Mouse (Mus musculus): ENCODE results near the gene Tead2. TPM values are rescaled to one million over a fixed set of nuclear protein-coding genes. Genes with fewer than 3 reads are reported as not detected.
"Not testable (repeated sequence)": the region's sequence is repeated elsewhere in the genome, so short reads cannot be mapped to it uniquely, and the experiment has no call there.

The Tead2 gene
- total RNA-seq, 4 experiments from 2014 or later = 10.7 to 14.1 (median 12.0) TPM

DNA sequence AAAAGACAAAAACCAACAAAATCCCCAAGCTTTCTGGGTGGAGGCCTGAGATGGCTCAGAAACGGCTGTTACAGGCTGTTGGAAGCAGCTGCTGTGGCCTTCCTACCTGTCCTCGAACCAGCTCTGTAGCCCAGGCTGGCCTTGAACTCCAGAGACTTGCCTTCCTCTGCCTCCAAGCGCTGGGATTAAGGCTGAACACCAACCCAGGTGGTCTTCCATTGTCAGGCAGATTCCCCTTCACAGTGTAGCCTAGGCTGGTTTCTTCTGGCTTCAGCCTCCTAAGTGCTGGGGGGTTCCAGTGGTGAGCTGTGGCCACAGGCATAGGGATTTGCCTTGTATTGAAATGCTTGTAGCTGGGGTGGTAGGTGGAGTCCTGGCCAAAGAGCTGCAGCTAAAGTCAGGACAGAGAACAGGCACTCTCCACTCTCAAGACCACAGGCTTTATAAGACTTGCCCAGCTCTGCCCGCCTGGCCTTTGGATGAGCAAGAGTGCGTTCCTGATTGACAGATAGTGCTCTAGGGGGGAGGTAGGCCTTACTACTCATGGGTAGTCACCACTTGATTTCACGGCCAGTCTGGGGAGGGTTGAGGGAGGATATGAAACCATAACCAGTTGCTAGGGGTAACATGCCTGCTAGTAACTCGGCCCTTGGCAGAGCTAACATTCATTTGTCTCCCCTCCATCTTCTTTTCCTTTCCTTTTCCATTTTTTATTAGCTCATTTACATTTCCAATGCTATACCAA, 14.1 kb downstream of the Tead2 start:
- no peak for DNase-seq

DNA sequence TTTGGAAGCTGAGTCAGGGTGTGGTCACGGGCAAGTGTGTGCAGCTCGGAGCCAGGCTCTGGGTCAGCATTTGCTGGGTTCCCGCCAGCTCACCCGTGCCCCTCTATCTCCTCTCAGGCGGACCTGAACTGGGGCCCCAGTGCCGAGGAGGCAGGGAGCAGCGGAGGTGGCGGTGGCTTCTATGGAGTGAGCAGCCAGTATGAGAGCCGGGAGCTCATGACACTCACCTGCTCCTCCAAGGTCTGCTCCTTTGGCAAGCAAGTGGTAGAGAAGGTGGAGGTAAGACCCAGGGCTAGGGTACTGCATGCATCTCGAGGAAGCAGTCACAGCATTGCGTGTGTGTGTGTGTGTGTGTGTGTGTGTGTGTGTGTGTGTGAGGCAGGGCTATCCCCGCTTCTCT, 15.6 kb downstream of the Tead2 start:
- no peak for DNase-seq

DNA sequence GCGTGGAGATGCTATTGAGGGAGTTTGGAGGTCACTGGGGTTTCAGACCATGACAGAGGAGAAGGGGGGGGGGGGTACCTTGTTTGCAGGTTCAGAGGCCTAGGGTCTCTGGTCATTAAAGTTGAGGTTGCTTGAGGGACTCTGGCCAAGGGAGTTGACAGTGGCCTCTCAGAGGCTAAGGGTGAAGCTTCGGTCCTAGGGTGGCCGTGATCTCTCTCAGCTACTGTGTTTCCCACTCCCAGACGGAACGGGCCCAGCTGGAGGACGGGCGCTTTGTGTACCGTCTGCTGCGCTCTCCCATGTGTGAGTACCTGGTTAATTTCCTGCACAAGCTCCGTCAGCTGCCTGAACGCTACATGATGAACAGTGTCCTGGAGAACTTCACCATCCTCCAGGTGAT, 16.4 kb downstream of the Tead2 start:
- no peak for DNase-seq

DNA sequence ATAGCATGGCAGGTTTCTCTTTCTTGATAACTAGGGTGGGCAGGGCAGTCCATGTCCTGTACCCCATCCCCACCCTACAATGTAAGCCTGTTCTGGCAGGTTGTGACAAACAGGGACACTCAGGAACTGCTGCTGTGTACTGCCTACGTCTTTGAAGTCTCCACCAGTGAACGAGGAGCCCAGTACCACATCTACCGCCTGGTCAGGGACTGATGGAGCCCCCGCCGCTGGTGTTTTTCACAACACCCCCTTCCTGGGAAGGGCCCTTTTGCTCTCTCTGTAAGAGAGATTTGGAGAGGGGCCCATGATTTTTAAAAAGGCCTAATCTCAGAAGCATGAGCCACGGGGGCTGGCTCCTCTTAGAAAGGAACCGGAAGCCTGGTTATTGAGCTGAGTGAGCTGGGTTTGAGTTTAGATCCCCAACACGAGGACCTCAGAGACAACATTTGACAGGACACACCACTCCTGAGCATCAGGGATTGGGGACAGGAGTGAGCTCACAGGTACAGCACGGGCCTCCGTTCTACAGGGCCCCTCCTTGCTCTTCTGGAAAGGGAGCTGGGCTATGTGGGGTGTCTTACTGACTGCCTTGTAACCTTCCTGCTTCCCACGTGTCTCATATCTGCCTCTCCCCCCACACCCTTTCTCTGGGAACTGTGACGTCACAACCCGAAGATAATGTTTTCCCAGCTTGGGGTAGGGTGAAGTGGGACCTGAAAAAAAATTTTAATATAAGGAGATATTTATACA, 17.3 kb downstream of the Tead2 start:
- DNase-seq = no peak

DNA sequence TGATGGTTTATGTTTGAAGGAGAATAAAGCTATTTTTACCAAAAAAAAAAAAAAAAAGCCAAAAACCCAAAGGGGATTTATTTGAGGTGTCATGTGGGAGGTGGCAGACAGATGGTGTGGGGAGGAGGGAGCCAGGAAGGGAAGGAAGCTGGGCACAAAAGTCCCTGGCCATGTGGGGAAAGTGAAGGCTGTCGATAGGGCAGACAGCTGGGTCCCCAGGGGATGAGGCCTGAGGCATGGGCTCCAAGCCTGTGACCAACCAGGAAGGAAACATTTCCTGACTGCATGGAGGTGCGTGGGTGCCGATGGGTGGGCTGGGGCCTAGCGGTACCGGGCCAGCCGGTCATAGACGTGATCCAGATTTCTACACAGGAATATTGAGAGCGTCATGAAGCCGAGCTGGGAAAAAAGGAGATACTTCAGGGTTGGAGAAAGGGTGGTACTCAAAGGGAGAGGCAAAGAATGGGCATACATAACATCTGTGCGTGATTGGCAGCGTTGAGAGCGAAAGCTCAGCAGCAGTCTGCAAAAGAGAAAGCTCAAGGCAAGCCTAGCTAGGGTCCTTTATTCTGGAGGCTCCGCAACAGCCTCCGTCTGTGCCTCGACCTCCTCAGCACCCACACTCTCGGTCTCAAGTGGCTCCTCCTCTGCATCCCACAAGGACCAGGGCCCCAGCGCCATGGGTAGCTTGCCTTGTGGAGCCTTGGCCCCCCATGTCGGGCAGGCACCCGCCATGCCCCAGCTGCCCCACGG, 18.2 kb downstream of the Tead2 start:
- no peak for DNase-seq

DNA sequence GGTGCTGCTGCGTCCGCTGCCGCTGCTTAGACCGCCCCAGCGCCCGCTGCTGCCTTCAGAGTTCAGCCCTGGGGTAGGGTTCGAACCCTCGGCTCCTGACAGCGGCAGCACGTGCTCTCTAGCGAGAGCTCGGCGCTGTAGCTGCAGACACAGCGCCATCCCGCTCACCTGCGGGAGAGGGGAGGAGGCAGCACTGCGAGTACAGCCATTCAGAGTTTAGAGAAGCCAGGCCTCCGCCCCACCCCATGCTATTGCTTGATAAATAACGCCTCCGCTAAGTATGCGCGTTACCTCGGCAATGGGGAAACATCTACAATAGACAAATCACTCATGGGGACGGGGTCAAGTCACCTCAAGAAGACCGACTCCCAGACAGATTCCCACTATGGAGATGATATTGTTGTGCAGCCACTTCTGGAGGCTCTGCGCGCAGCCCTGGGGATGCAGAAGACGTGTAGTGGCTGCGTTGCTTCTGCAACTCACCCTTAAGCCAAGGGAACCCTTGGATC, 18.8 kb downstream of the Tead2 start:
- DNase-seq = no peak

DNA sequence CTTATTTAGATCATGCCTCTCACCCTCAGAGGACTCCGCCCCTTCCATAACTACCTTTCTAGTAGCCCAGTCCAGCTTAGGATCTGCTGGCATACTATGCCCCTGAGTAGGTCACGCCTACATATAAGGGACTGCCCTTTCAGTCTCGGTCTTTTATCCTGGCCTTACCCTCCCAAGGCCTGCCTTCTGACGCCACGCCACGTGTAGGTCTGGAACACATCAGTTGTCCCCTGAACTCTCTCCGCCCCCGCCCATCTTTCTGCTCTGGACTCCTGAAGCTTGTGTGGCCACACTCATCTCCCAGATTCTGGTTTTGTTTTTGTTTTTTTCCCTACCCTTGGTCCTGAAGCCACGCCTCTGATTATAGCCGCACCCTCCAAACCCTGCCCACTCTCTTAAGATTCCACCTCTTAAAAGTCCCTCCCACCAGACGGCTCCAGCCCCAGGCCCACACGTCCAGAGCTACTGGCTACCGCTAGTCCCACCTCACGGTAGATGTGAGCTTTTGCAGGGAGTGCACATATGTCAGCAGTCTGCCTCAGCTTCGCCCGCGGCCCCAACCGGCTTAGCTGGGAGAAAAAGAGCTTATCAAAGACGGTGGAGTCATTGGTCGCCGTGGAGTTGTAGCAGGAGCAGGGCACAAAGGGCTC, 19.5 kb downstream of the Tead2 start:
- DNase-seq = no peak

DNA sequence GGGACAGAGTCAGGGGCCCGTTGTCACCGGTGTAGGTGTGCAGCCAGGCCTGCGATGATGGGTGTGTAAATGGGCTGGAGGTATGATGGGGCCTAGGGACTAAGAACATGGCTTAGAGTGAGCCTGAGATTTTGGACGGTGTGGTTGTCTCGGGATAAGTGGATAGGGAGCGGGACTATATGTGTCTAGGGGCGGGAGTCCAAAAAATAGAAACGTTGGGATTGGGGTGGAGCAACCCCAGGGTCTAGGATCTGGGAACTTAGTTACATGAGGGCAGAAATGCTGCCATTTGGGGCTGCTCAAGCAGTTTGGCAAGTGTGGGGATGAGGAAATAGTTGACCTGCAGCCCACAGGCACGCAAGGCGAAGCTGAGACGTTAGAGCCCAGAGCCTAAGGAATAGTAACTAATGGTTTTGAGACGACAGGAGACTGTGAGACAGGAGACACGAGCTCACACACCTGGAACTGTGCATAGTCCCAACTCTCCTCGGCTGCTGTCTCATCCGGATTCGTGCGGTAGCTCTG, 20.2 kb downstream of the Tead2 start:
- no peak for DNase-seq

DNA sequence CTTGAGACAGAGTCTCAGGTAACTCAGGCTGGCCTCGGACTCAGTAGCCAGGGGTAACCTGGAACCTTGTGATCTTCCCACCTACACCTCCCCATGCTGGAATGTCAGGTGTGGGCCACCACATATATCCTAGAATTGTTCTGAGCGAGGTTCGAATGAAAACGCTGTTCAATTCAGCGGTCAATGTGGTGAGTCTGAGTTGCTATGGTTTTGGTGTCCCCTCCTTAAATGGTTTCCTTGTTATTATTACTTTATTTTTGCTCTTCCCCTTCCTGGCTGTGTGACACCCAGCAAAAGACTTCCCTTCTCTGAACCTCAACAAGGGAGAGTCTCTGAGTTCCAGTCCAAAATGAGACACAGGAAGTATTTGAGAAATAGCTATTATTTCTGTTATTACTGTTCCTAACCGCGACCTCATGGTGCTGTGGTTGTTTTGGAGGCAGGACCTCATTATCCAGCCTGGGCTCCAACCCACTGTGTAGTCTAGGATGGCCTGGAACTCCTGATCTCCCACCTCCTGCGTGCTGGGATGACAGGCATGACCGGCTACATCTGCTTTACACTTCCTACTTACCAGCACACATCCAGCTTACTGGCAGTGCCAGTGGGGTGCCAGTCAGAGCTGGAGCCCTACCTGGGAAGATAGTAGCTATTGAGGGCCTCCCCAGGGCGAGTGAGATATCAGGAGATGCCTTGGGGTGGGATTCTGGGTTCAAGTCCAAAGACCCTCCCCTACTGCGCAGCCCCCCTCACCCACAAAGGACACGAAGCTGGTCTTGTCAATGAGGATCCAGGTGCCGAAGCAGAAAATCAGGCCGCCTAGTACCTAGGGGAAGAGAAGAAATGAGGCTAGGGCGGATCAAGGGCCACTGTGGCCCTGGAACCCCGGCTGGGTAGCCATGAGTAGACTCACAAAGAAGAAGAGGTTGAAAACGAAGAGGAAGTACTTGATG, 22.5 kb downstream of the Tead2 start:
- DNase-seq = no peak

DNA sequence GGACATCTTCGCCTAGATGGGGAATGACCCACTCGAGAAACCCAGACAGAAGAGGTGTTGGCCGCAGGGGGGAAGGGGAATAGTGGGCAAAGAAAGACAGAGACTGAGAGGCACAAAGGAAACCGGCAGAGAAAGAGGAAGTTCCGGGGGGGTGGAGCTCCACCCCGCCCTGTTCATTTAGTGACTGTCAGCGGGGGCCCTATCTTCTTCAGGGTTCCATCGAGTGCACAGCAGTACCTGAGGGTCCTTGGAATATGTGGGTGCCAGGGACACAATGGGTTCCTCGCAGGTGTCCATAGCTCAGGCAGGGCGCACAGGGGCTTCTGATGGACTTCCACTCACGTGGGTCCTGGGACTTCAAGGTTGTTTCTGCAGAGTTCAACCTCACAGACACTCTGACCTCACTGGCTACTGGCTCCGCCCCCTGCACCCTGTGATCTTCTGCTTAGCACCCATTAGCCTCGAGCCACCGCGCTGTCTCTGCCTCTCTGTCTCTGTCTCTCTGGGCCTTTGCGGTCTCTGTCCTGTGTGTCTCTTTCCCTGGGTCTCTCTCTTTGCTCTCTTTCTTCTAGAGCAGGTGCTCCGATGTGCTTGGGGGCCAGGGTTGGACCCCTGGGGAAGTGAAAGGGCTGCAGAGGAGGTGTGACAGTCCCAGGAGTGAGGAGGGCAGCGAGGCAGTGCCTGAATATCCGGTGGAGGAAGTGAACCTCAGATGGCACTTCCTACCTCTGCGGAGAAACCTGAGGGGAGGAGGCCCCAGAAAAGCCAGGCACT, 23.4 kb downstream of the Tead2 start, which contains the start of gene Cd37:
Gene Cd37, minus strand, starts transcription at position 393 of the 774 bp plus-strand sequence.
- DNase-seq = no peak

DNA sequence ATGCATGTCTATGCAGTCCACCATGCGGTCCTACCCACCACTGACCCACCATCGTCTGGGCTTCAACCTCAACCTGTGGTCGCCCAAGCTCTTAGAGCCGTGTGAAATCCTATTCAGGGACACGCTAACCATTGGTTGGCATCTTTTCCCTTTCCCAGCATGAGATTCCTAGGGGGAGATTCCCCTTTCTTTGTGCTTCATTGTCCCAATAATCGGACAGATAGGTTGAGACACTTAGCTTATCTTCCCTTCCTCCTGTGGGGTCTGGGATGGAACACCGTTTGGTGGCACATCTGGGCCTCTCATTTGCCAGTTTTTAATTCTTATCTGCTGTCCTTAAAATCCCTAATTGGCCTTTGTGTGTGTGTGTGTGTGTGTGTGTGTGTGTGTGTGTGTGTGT, 24.6 kb downstream of the Tead2 start:
- DNase-seq = no peak

DNA sequence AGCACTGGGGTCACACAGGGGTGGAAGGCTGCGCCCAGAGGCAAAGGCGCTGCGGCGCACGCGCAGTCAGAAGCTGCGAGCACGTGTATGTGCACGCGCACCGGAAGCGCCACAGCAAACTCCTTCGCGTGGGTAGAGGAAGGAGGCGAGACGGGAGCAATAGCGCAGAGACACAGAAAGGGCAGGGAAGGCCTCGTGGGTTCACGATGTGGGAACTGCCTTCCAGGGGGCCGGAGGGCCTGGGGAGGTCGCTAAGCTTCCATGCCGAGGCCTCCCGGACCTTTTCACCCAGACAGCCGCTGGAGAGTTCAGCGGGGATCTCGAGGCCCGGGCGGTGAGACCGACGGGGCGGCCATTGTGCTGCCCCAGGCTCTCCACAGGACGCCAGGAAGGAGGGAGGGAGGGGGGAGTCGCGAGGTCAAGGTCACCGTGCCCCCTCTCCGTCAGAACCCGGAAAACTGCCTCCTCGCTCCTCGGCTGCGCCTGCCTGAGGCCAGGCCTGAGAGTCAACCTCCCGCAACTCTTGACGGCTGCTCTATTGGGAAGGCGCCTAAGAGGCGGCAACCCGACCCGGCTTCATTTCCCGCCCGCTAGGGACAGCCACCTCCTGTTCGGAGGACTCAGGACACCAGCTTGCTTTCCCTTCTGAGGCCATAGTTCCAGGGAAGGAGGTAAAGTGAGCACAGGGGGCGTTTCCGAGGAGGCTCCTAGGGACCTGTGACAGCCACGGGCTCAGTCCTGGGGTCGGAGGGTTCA, 25.3 kb downstream of the Tead2 start, which contains the start of gene Slc6a16:
Gene Slc6a16, plus strand, starts transcription at position 453 of the 756 bp plus-strand sequence.
- no peak for DNase-seq

DNA sequence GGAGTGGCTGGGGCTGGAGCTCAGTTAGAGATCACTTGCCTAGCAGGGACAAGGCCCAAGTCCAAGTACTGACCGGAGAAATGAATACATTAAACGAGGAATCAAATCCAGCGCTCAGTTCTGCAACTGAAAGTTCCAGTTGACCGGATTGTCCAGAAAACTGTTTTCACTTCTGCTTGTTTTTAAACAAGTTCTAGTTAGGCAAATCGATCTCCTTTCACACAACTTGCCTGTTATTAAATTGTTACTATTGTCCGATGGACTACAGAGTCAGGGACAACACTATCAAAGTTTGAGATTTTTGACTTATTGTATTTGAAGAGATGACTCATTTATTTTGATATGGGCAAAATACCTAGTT, 25.8 kb downstream of the Tead2 start:
- no peak for DNase-seq

DNA sequence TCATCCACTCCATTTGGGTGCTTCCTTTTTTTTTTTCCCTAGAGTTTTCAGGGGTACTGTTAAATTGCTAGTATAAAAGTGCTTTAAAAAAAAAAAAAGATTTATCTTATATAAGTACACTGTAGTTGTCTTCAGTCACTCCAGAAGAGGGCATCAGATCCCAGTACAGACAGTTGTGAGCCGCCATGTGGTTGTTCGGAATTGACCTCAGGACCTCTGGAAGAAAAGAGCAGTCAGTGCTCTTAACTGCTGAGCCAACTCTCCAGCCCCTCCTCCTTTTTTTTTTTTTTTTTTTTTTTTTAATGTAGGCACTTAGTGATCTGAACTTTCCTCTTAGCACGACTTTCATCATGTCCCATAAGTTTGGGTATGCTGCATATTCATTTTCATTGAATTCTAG, 32.1 kb downstream of the Tead2 start:
- no peak for DNase-seq

DNA sequence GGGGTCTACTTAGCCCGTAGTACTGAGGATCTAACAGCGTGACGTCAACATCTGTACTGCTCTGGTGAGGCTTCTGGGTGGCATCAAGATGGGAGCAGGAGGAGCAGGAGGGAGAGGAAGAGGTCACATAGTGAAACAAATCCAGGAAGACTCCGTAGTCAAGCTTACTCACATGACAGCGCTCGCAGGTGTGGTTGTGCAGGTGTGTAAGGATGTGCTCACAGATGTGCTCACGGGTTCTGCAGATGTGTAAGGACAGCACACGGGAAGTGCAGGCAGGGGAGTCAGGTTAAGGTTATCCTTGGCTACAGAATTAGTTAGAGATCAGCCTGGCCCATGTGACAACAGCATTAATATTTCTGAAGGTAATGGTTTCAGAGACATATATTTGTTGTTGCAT, 38.3 kb downstream of the Tead2 start:
- no peak for DNase-seq

DNA sequence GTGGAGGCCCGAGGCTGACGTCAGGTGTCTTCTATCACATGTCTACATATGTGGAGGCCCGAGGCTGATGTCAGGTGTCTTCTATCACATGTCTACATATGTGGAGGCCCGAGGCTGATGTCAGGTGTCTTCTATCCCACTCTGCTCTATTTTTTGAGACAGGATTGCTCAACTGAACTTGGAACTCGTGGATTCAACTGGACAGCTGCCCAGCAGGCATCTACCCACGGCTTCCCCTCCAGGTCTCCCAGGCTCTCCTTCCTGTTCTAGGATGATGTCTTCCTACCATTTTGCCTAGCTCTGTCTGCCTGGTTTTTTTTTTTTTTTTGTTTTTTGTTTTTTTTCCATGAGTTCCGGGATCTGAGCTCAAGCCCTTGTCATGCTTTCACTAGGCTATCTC, 40.3 kb downstream of the Tead2 start:
- not testable (repeated sequence) for DNase-seq

DNA sequence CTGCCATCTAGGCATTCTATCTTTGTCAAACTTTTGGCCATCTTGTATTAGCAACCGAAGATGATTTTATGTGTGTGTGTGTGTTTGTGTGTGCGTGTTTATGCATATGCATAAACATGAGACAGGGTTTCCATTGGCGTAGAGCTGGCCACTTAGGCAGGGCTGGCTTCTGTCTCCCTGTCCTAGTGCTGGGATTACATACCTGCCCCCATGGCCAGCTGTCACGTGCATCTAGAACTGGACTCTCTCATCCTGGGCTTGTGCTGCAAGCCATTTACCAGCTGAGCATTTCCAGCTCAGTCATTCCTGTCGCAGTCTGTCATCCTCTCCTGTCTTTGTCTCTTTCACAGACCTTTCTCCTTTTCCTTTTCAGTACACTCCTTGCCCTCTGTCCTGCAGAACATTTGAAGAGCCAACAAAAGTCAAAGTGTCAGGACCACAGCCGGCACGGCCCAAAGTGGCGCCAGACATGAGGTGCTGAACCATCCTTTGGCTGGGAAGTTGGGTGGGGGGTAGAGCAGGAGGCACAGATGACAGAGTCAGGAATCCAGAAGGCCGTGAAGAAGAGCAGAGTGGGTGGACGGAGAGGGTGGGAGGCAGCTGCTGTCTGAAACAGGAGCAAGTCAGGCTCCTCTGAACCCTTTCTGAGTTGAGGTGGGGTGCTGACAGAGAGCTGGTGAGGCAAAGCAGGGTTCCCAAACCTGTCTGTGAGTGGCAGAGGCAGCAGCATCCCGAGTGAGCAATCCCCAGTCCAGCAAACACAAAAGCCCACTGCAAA, 41.7 kb downstream of the Tead2 start:
- no peak for DNase-seq

DNA sequence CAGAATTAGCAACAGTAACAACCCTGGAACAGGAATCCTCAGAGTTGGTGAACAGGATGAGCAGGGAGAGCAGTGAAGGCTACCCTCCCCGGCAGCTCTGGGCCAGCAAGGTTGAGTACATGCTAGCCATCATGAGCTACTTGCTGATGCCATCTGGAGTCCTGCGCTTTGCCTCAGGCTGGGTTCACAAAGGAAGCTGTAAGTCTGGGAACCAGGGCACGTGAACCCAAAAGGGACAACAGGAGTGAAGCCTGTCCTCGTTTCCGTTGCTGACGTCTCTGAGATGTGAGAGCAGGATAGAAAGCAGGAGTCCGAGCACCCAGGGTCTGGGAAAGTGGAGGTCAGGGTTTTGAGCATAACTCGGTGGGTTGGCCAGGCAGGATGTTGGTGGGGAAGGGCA, 43.7 kb downstream of the Tead2 start:
- no peak for DNase-seq

DNA sequence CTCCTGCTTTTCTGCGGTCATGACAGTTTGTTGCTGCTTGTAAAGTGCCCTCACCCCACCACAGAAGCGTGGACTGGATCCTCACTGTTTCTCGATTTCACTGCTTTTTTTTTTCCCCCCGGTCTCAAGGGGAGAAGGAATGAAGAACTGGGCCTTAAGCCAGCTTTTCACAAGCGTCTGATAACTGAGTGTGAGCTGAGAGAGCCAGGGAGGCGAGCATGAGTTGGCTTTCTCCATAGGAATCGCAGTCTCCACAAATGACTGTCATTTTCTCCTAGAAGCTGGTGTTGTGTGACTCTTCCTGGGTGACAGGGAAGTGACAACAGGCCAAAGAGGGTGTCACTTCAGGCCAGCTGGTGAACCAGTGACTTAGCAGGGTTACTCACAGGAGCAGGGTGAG, 46.7 kb downstream of the Tead2 start:
- DNase-seq = no peak
